Mouse (Mus musculus): ENCODE data around the gene Zscan4d. TPM values are rescaled to one million over a fixed set of nuclear protein-coding genes. Genes with fewer than 3 reads are reported as not detected.
"Not testable (repeated sequence)": the region's sequence is repeated elsewhere in the genome, so short reads cannot be mapped to it uniquely, and the experiment has no call there.

Gene Zscan4d
- not detected in 2 replicates for polyA plus RNA-seq (2014; fragmentation: Nextera tagmentation; extraction: Ambion mirVana)

- not testable (repeated sequence) for H3K36me3 ChIP-seq (ENCODE audit: control insufficient read depth, insufficient read depth, low read length); H3K27ac ChIP-seq (replicated peaks in 1 of 2; ENCODE audit: control insufficient read depth in 1 of 2, insufficient read depth in 1 of 2, low read depth in 2 of 2, low read length in 2 of 2); ATAC-seq (ENCODE audit: insufficient number of reproducible peaks, insufficient read depth, low FRiP score, low read depth); H3K27me3 ChIP-seq (ENCODE audit: control insufficient read depth, insufficient read depth, low read length); H3K9ac ChIP-seq (ENCODE audit: low read length); H3K4me2 ChIP-seq (ENCODE audit: low read length); H3K9me3 ChIP-seq (ENCODE audit: control insufficient read depth, low read length); H3K4me3 ChIP-seq (ENCODE audit: control insufficient read depth in 1 of 2, insufficient read depth in 1 of 2, low read depth in 1 of 2, low read length in 2 of 2); H3K4me1 ChIP-seq (ENCODE audit: control insufficient read depth in 2 of 2, insufficient read depth in 2 of 2, low read length in 2 of 2)
- WGBS = 77% methylated on average over 4 of the region's 4 CpGs
Measured at GRCm38 (mm10) chr7:11166059-11166458, at the start of gene Zscan4d. TSS of gene Zscan4d (minus strand) at chr7:11166159.

GRCm38 (mm10) chr7:11158036-11158435 is 7.9 kb downstream of the Zscan4d start:
- not testable (repeated sequence) for ATAC-seq (ENCODE audit: insufficient number of reproducible peaks, insufficient read depth, low FRiP score, low read depth); H3K27ac ChIP-seq (replicated peaks in 1 of 2; ENCODE audit: control insufficient read depth in 1 of 2, insufficient read depth in 1 of 2, low read depth in 2 of 2, low read length in 2 of 2); H3K36me3 ChIP-seq (ENCODE audit: control insufficient read depth, insufficient read depth, low read length); H3K9me3 ChIP-seq (ENCODE audit: control insufficient read depth, low read length); H3K4me2 ChIP-seq (ENCODE audit: low read length); H3K4me1 ChIP-seq (ENCODE audit: control insufficient read depth in 2 of 2, insufficient read depth in 2 of 2, low read length in 2 of 2); H3K27me3 ChIP-seq (ENCODE audit: control insufficient read depth, insufficient read depth, low read length); H3K4me3 ChIP-seq (ENCODE audit: control insufficient read depth in 1 of 2, insufficient read depth in 1 of 2, low read depth in 1 of 2, low read length in 2 of 2); H3K9ac ChIP-seq (ENCODE audit: low read length)
- WGBS = 22% methylated on average over 6 of the region's 6 CpGs

Other genes starting within 250 kb of the Zscan4d start
- not detected in 2 replicates for gene Zscan4c, start 160.4 kb downstream of the Zscan4d start, polyA plus RNA-seq (2014; fragmentation: Nextera tagmentation; extraction: Ambion mirVana)
- gene Zscan4-ps1, start 96.5 kb downstream of the Zscan4d start, polyA plus RNA-seq (2014; fragmentation: Nextera tagmentation; extraction: Ambion mirVana) = not detected in 2 replicates
- not detected in 2 replicates for gene Zscan4e, start 144.5 kb upstream of the Zscan4d start, polyA plus RNA-seq (2014; fragmentation: Nextera tagmentation; extraction: Ambion mirVana)
- not detected in 2 replicates for gene Zscan4f, start 231.8 kb upstream of the Zscan4d start, polyA plus RNA-seq (2014; fragmentation: Nextera tagmentation; extraction: Ambion mirVana)